Mouse (Mus musculus) ovary, postnatal 10 days (tissue): ENCODE data around the gene Dnal4.

ENCODE experiments used
- DNase-seq: peaks from one replicate; pipeline ENCODE4 v3.0.0; 2022; ENCODE audit warnings: low spot score

Gene Dnal4

GRCm38 (mm10) chr15:79763601-79764246 is 13.9 kb downstream of the Dnal4 start:
- DNase-seq: peak; percentile 21

- no peak for DNase-seq
Observed at GRCm38 (mm10) chr15:79763001-79763400, 14.6 kb downstream of the Dnal4 start.

- DNase-seq: no peak
Observed at GRCm38 (mm10) chr15:79760956-79761355, 16.7 kb downstream of the Dnal4 start.

- DNase-seq: no peak
Observed at GRCm38 (mm10) chr15:79757118-79757517, 20.5 kb downstream of the Dnal4 start.

GRCm38 (mm10) chr15:79755977-79756625 is 21.5 kb downstream of the Dnal4 start:
- DNase-seq: no peak

- DNase-seq: no peak
Observed at GRCm38 (mm10) chr15:79755176-79755575, 22.5 kb downstream of the Dnal4 start.

- DNase-seq: no peak
Observed at GRCm38 (mm10) chr15:79753873-79754272, 23.8 kb downstream of the Dnal4 start.

- no peak for DNase-seq
Observed at GRCm38 (mm10) chr15:79753420-79753752, 24.3 kb downstream of the Dnal4 start.

GRCm38 (mm10) chr15:79752742-79753419 is 24.8 kb downstream of the Dnal4 start:
- peak; percentile 65 for DNase-seq

GRCm38 (mm10) chr15:79751772-79752171 is 25.9 kb downstream of the Dnal4 start:
- DNase-seq: no peak

GRCm38 (mm10) chr15:79750266-79750665 is 27.4 kb downstream of the Dnal4 start:
- DNase-seq: no peak

- DNase-seq: no peak
Observed at GRCm38 (mm10) chr15:79749162-79749561, 28.5 kb downstream of the Dnal4 start.

GRCm38 (mm10) chr15:79747998-79748397 is 29.7 kb downstream of the Dnal4 start:
- no peak for DNase-seq

- no peak for DNase-seq
Observed at GRCm38 (mm10) chr15:79745883-79746282, 31.8 kb downstream of the Dnal4 start.

GRCm38 (mm10) chr15:79745312-79745711 is 32.3 kb downstream of the Dnal4 start:
- DNase-seq: no peak

GRCm38 (mm10) chr15:79744742-79745141 is 32.9 kb downstream of the Dnal4 start:
- DNase-seq: no peak

GRCm38 (mm10) chr15:79744001-79744400 is 33.6 kb downstream of the Dnal4 start:
- no peak for DNase-seq

- DNase-seq: no peak
Observed at GRCm38 (mm10) chr15:79742706-79743023, 35.0 kb downstream of the Dnal4 start.

- DNase-seq: peak; percentile 65
Observed at GRCm38 (mm10) chr15:79741921-79742705, 35.5 kb downstream of the Dnal4 start, which contains the start of gene Sun2. Sun2 (minus strand) TSS chr15:79742536.

- no peak for DNase-seq
Observed at GRCm38 (mm10) chr15:79741173-79741858, 36.3 kb downstream of the Dnal4 start.

- DNase-seq: no peak
Observed at GRCm38 (mm10) chr15:79740739-79741138, 36.9 kb downstream of the Dnal4 start.

GRCm38 (mm10) chr15:79734311-79734710 is 43.3 kb downstream of the Dnal4 start:
- DNase-seq: no peak
